Mouse (Mus musculus): Measurements from ENCODE around the gene Kcnc3. TPM values are rescaled to one million over a fixed set of nuclear protein-coding genes. Genes with fewer than 3 reads are reported as not detected.

Gene Kcnc3
- total and polyA plus RNA-seq, 2 experiments: 0.37 to 4.6 TPM

- WGBS: 77% methylated on average over 4 of the region's 4 CpGs
- no peak overlapping the region for H3K27ac ChIP-seq (replicated peaks; ENCODE audit: insufficient read depth, low read depth, low read length)
- no peaks in the 10 kb centered on the region for H3K79me2 ChIP-seq (ENCODE audit: control insufficient read depth, insufficient read depth, low read length)
- no peaks in the 10 kb centered on the region for H3K36me3 ChIP-seq (ENCODE audit: control insufficient read depth, insufficient read depth, low read length)
- DNase-seq (ENCODE audit: extremely low read depth, low read depth, low spot score): no peak
- H3K27me3 ChIP-seq (ENCODE audit: control insufficient read depth, insufficient read depth, low read length): peaks cover 10% of the 10 kb centered on the region; the same call in 1 of the 2 replicates
- peaks cover 1% of the 10 kb centered on the region; the same call in 1 of the 2 replicates for H3K4me1 ChIP-seq (ENCODE audit: control insufficient read depth, insufficient read depth, low read length)
- no peak overlapping the region for H3K4me3 ChIP-seq (ENCODE audit: insufficient read depth, low read depth, low read length)
- no peak overlapping the region for H3K9ac ChIP-seq (ENCODE audit: low read depth, low read length)
- no peak for TF ChIP-seq POLR2A (IDR thresholded peaks at IDR 0.05; ENCODE audit: extremely low read depth, insufficient read depth, low read length)
- no peak for TF ChIP-seq CTCF (IDR thresholded peaks at IDR 0.05; ENCODE audit: low read depth, low read length)
Measured at GRCm38 (mm10) chr7:44584265-44584804, 6.1 kb upstream of the Kcnc3 start.

GRCm38 (mm10) chr7:44584921-44585320 lies 5.5 kb upstream of the Kcnc3 start:
- H3K4me3 ChIP-seq (ENCODE audit: insufficient read depth, low read depth, low read length): no peak overlapping the region
- H3K9ac ChIP-seq (ENCODE audit: low read depth, low read length): no peak overlapping the region
- DNase-seq (ENCODE audit: extremely low read depth, low read depth, low spot score): no peak
- no peaks in the 10 kb centered on the region for H3K79me2 ChIP-seq (ENCODE audit: control insufficient read depth, insufficient read depth, low read length)
- no peak overlapping the region for H3K27ac ChIP-seq (replicated peaks; ENCODE audit: insufficient read depth, low read depth, low read length)
- no peaks in the 10 kb centered on the region for H3K36me3 ChIP-seq (ENCODE audit: control insufficient read depth, insufficient read depth, low read length)
- H3K27me3 ChIP-seq (ENCODE audit: control insufficient read depth, insufficient read depth, low read length): peaks cover 10% of the 10 kb centered on the region; the same call in 1 of the 2 replicates
- H3K4me1 ChIP-seq (ENCODE audit: control insufficient read depth, insufficient read depth, low read length): peaks cover 3% of the 10 kb centered on the region; the same call in 1 of the 2 replicates
- WGBS: 89% methylated on average over 6 of the region's 6 CpGs
- TF ChIP-seq POLR2A (IDR thresholded peaks at IDR 0.05; ENCODE audit: extremely low read depth, insufficient read depth, low read length) (no peak), CTCF (IDR thresholded peaks at IDR 0.05; ENCODE audit: low read depth, low read length) (no peak)

GRCm38 (mm10) chr7:44585606-44586005 lies 4.9 kb upstream of the Kcnc3 start:
- TF ChIP-seq POLR2A (IDR thresholded peaks at IDR 0.05; ENCODE audit: extremely low read depth, insufficient read depth, low read length) (no peak), CTCF (IDR thresholded peaks at IDR 0.05; ENCODE audit: low read depth, low read length) (no peak)
- H3K27me3 ChIP-seq (ENCODE audit: control insufficient read depth, insufficient read depth, low read length): peaks cover 10% of the 10 kb centered on the region; the same call in 1 of the 2 replicates
- no peak for DNase-seq (ENCODE audit: extremely low read depth, low read depth, low spot score)
- 98% methylated on average over 6 of the region's 6 CpGs for WGBS
- H3K4me1 ChIP-seq (ENCODE audit: control insufficient read depth, insufficient read depth, low read length): peaks cover 3% of the 10 kb centered on the region; the same call in 1 of the 2 replicates
- no peak overlapping the region for H3K9ac ChIP-seq (ENCODE audit: low read depth, low read length)
- no peaks in the 10 kb centered on the region for H3K79me2 ChIP-seq (ENCODE audit: control insufficient read depth, insufficient read depth, low read length)
- H3K27ac ChIP-seq (replicated peaks; ENCODE audit: insufficient read depth, low read depth, low read length): no peak overlapping the region
- no peak overlapping the region for H3K4me3 ChIP-seq (ENCODE audit: insufficient read depth, low read depth, low read length)
- H3K36me3 ChIP-seq (ENCODE audit: control insufficient read depth, insufficient read depth, low read length): no peaks in the 10 kb centered on the region

- no peak overlapping the region for H3K9ac ChIP-seq (ENCODE audit: low read depth, low read length)
- no peaks in the 10 kb centered on the region for H3K36me3 ChIP-seq (ENCODE audit: control insufficient read depth, insufficient read depth, low read length)
- peaks cover 10% of the 10 kb centered on the region; the same call in 1 of the 2 replicates for H3K27me3 ChIP-seq (ENCODE audit: control insufficient read depth, insufficient read depth, low read length)
- no peaks in the 10 kb centered on the region for H3K79me2 ChIP-seq (ENCODE audit: control insufficient read depth, insufficient read depth, low read length)
- H3K4me3 ChIP-seq (ENCODE audit: insufficient read depth, low read depth, low read length): no peak overlapping the region
- DNase-seq (ENCODE audit: extremely low read depth, low read depth, low spot score): no peak
- peaks cover 3% of the 10 kb centered on the region; the same call in 1 of the 2 replicates for H3K4me1 ChIP-seq (ENCODE audit: control insufficient read depth, insufficient read depth, low read length)
- TF ChIP-seq POLR2A (IDR thresholded peaks at IDR 0.05; ENCODE audit: extremely low read depth, insufficient read depth, low read length): no peak
- no peak for TF ChIP-seq CTCF (IDR thresholded peaks at IDR 0.05; ENCODE audit: low read depth, low read length)
- no peak overlapping the region for H3K27ac ChIP-seq (replicated peaks; ENCODE audit: insufficient read depth, low read depth, low read length)
- 17% methylated on average over 19 of the region's 19 CpGs for WGBS
Measured at GRCm38 (mm10) chr7:44586518-44586917, 3.9 kb upstream of the Kcnc3 start.

- DNase-seq (ENCODE audit: extremely low read depth, low read depth, low spot score): no peak
- H3K9ac ChIP-seq (ENCODE audit: low read depth, low read length): no peak overlapping the region
- no peak overlapping the region for H3K27ac ChIP-seq (replicated peaks; ENCODE audit: insufficient read depth, low read depth, low read length)
- no peak overlapping the region for H3K4me3 ChIP-seq (ENCODE audit: insufficient read depth, low read depth, low read length)
- no peaks in the 10 kb centered on the region for H3K79me2 ChIP-seq (ENCODE audit: control insufficient read depth, insufficient read depth, low read length)
- peaks cover 3% of the 10 kb centered on the region; the same call in 1 of the 2 replicates for H3K4me1 ChIP-seq (ENCODE audit: control insufficient read depth, insufficient read depth, low read length)
- whole genome bisulfite sequencing: 4% methylated on average over 18 of the region's 18 CpGs
- peaks cover 10% of the 10 kb centered on the region; the same call in 1 of the 2 replicates for H3K27me3 ChIP-seq (ENCODE audit: control insufficient read depth, insufficient read depth, low read length)
- TF ChIP-seq POLR2A (IDR thresholded peaks at IDR 0.05; ENCODE audit: extremely low read depth, insufficient read depth, low read length) (no peak), CTCF (IDR thresholded peaks at IDR 0.05; ENCODE audit: low read depth, low read length) (no peak)
- no peaks in the 10 kb centered on the region for H3K36me3 ChIP-seq (ENCODE audit: control insufficient read depth, insufficient read depth, low read length)
Measured at GRCm38 (mm10) chr7:44586930-44587329, 3.5 kb upstream of the Kcnc3 start.

GRCm38 (mm10) chr7:44587676-44588075 lies 2.8 kb upstream of the Kcnc3 start:
- no peak for DNase-seq (ENCODE audit: extremely low read depth, low read depth, low spot score)
- no peak overlapping the region for H3K4me3 ChIP-seq (ENCODE audit: insufficient read depth, low read depth, low read length)
- WGBS: 57% methylated on average over 6 of the region's 6 CpGs
- no peak overlapping the region for H3K27ac ChIP-seq (replicated peaks; ENCODE audit: insufficient read depth, low read depth, low read length)
- TF ChIP-seq CTCF (IDR thresholded peaks at IDR 0.05; ENCODE audit: low read depth, low read length) (no peak), POLR2A (IDR thresholded peaks at IDR 0.05; ENCODE audit: extremely low read depth, insufficient read depth, low read length) (no peak)
- H3K36me3 ChIP-seq (ENCODE audit: control insufficient read depth, insufficient read depth, low read length): no peaks in the 10 kb centered on the region
- H3K27me3 ChIP-seq (ENCODE audit: control insufficient read depth, insufficient read depth, low read length): peaks cover 6% of the 10 kb centered on the region; the same call in 1 of the 2 replicates
- peaks cover 3% of the 10 kb centered on the region; the same call in 1 of the 2 replicates for H3K4me1 ChIP-seq (ENCODE audit: control insufficient read depth, insufficient read depth, low read length)
- no peaks in the 10 kb centered on the region for H3K79me2 ChIP-seq (ENCODE audit: control insufficient read depth, insufficient read depth, low read length)
- H3K9ac ChIP-seq (ENCODE audit: low read depth, low read length): no peak overlapping the region
